Mouse (Mus musculus) neural tube, embryonic 14.5 days (tissue): ENCODE measurements around the gene Lrmda. TPM values are rescaled to one million over a fixed set of nuclear protein-coding genes. Genes with fewer than 3 reads are reported as not detected.

Source experiments
- ATAC-seq: fragments of 200-750 bp; cut with Nextera tagmentation; 2 replicates; pipeline ENCODE4 v1.8.0; 2017; ENCODE audit warnings: low read depth, mild to moderate bottlenecking, moderate TSS enrichment, moderate library complexity
- H3K27ac ChIP-seq: fragments of 300-500 bp; sonication (generic); 2 replicates; pipeline ENCODE4 v1.5.1; 2014; ENCODE audit warnings: low read depth, mild to moderate bottlenecking, control low read depth, low read length, moderate library complexity, mixed read lengths
- H3K27me3 ChIP-seq: fragments of 300-500 bp; sonication (generic); 2 replicates; pipeline ENCODE4 v1.6.1; 2014; ENCODE audit warnings: low read length; ENCODE audit not compliant: control insufficient read depth, insufficient read depth
- H3K36me3 ChIP-seq: fragments of 300-500 bp; sonication (generic); 2 replicates; pipeline ENCODE4 v1.6.1; 2014; ENCODE audit warnings: low read length, mixed read lengths; ENCODE audit not compliant: control insufficient read depth, insufficient read depth
- H3K4me1 ChIP-seq: fragments of 300-500 bp; sonication (generic); 2 replicates; pipeline ENCODE4 v1.6.1; 2014; ENCODE audit warnings: low read length; ENCODE audit not compliant: control insufficient read depth, insufficient read depth
- H3K4me2 ChIP-seq: fragments of 300-500 bp; sonication (generic); 2 replicates; pipeline ENCODE4 v1.6.1; 2014; ENCODE audit warnings: mild to moderate bottlenecking, low read depth, low read length, control low read depth
- H3K4me3 ChIP-seq: fragments of 300-500 bp; sonication (generic); 2 replicates; pipeline ENCODE4 v1.5.1; 2014; ENCODE audit warnings: low read depth, low read length, control low read depth, mixed read lengths
- H3K9ac ChIP-seq: fragments of 300-500 bp; sonication (generic); replicated peaks from 2 replicates; pipeline ENCODE4 v1.6.1; 2014; ENCODE audit warnings: low read depth, mild to moderate bottlenecking, control low read depth, low read length, mixed read lengths
- H3K9me3 ChIP-seq: fragments of 300-500 bp; sonication (generic); 2 replicates; pipeline ENCODE4 v1.6.1; 2016; ENCODE audit warnings: low read length; ENCODE audit not compliant: control insufficient read depth
- WGBS: fragments of 180-500 bp; shearing (Covaris S2); extraction: QIAGEN DNeasy Blood & Tissue Kit; methylation state at CpG from one replicate; pipeline ENCODE4 v1.1.7; 2014; 5-methylcytosine and 5-hydroxymethylcytosine counted together
- polyA plus RNA-seq: library from polyadenylated mRNA; unstranded; fragments of >200 nt; fragmentation: Nextera tagmentation; extraction: Ambion mirVana; gene quantifications from 2 replicates; pipeline ENCODE4 v1.2.1, GENCODE M21; 2014

The Lrmda gene
- polyA plus RNA-seq, 1 experiment from 2014 or later = 0.35 TPM

DNA sequence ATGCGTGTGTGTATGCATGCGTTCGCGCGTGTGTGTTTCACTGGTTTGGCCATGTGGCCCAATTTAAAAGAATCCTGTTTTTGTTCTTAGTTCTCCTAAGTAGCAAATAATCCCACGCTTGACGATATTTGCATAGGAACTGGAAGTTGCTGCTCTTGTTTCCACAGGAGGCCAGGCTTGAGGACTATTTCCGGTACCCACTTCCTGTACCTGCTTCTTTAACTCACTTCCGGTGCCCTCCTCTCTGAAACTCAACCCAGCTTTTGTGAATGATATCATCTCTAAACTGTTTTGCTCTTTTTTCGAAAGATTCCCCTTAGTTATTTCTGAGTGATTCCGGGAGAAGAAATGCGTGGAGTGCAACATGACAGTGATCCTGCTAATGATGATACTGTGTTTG is 236.8 kb downstream of the Lrmda start:
- Histone ChIP-seq H3K9me3 (no peaks in the 10 kb centered on the region), H3K4me3 (no peak overlapping the region), H3K36me3 (no peaks in the 10 kb centered on the region), H3K27me3 (no peaks in the 10 kb centered on the region), H3K4me1 (peaks cover 18% of the 10 kb centered on the region), H3K9ac (no peak overlapping the region), H3K4me2 (no peak overlapping the region), H3K27ac (no peak overlapping the region)
- no peak for ATAC-seq
- WGBS = 94% methylated on average over 12 of the region's 12 CpGs

DNA sequence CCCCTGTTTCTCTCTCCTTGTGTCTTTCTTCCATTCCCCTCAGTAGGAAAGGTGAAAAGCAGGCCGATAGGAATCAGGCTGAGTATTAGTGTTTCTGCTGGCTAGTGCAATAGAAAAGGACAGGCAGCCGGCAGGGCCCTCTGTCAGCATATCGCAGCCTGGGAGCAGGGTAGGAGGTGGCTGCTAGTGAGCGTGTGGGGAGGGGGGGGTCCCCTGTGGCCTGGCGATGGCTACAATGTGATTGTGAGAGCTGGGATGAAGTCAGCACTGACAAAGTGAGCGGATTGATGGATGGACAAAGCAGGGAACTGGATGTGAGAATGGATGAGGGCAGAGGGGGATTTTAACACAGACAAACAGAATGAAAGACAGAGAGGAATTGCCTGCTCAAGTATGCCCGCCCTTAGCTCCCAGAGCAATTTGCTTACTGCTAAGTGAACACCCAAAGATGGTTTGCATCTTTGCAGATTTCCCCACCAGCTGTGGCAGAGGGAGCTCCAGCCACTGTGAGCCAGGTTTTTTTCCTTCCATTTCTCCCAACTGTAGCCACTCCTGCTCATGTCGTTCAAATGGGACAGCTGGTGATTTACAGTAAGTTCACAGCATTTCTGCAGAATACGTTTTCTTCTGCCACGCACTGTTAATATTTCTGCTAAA is 240.0 kb downstream of the Lrmda start:
- no peak overlapping the region; the same call in 1 of the 2 replicates for H3K9ac ChIP-seq
- no peak overlapping the region for H3K4me2 ChIP-seq
- no peak for ATAC-seq
- H3K4me3 ChIP-seq = no peak overlapping the region
- 11% methylated on average over 10 of the region's 10 CpGs for WGBS
- H3K9me3 ChIP-seq = no peaks in the 10 kb centered on the region
- H3K27me3 ChIP-seq = no peaks in the 10 kb centered on the region
- no peak overlapping the region for H3K27ac ChIP-seq
- peaks cover 18% of the 10 kb centered on the region for H3K4me1 ChIP-seq
- H3K36me3 ChIP-seq = no peaks in the 10 kb centered on the region

DNA sequence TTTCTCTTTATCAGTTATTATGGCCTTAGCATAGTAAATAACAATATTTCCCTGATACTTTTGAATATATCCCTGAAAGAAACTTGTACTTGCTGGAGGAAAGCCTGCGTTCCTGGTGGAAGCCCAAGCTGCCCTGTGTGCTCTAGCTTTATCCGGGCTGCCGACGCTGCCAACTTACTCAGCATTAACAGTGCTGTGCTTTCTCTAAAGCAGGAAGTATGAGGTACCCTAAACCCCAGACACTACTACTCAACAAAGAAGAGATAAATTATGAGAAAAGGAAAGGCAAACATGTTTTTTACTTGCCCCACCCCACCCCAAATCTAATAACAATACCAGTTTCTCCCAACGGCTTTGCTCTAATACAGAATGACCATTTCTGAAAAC is 240.5 kb downstream of the Lrmda start:
- H3K36me3 ChIP-seq = no peaks in the 10 kb centered on the region
- no peak overlapping the region for H3K4me2 ChIP-seq
- H3K4me3 ChIP-seq = no peak overlapping the region
- no peaks in the 10 kb centered on the region for H3K9me3 ChIP-seq
- no peak overlapping the region for H3K27ac ChIP-seq
- 53% methylated on average over 5 of the region's 5 CpGs for WGBS
- H3K9ac ChIP-seq = no peak overlapping the region; the same call in 1 of the 2 replicates
- peaks cover 18% of the 10 kb centered on the region for H3K4me1 ChIP-seq
- H3K27me3 ChIP-seq = no peaks in the 10 kb centered on the region
- no peak for ATAC-seq

DNA sequence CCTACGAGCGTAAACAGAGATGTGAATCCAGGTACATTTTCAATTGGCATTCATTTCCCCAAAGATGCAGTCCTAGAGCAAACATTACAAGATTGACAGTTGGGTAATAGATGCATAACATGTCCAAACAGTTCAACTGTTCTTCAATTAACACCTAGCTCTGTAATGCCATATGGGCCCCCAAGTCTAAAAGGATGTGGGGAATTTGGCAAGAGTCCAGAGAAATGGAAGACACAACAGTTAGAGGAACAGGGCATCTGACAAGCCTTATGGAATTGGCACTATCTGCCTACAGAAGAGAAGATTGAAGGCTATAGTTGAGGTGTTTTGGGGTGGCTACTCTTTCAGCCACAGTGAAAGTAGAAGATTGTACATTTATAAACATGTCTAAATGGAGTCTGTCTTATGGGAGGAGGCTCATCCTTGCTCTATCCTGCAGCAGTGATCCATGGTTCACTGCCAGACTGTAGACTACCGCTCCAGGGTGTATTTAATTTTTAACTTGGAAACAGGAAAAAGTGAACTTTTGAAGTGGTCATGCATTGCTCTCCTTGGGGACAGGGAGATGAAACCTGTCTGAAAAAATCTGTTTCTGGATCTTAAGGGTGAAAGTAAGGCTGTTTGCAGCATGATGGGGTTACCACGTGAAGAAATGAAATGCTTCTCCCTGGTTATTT is 245.9 kb downstream of the Lrmda start:
- no peak overlapping the region for H3K9ac ChIP-seq
- no peak overlapping the region for H3K4me3 ChIP-seq
- H3K27ac ChIP-seq = no peak overlapping the region
- no peaks in the 10 kb centered on the region for H3K4me1 ChIP-seq
- ATAC-seq = no peak
- H3K36me3 ChIP-seq = no peaks in the 10 kb centered on the region
- no peak overlapping the region for H3K4me2 ChIP-seq
- H3K27me3 ChIP-seq = no peaks in the 10 kb centered on the region
- no peaks in the 10 kb centered on the region for H3K9me3 ChIP-seq
- 93% methylated on average over 4 of the region's 4 CpGs for WGBS

DNA sequence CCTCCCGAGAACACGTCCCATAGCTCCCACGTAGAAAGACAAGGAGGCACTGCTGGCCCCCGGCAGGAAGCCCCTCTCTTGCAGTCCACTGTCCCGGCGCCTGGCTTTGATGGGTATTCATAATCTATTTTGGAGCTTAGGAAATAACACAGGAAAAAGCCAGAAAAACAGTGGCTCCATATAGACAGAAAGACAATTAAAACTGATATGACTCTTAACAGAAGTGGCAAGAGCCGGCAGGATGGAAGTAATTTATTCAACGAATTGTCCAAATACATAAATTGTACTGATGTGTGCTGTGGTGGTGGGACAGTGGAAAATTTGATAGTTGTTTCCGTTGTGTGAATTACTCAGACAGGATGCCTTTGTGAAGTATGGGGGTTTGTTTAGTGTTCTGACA is 250.3 kb downstream of the Lrmda start:
- Histone ChIP-seq H3K4me3 (no peak overlapping the region), H3K4me1 (no peaks in the 10 kb centered on the region), H3K9ac (no peak overlapping the region), H3K4me2 (no peak overlapping the region), H3K36me3 (no peaks in the 10 kb centered on the region), H3K27me3 (no peaks in the 10 kb centered on the region), H3K27ac (no peak overlapping the region), H3K9me3 (no peaks in the 10 kb centered on the region)
- WGBS = 77% methylated on average over 9 of the region's 9 CpGs
- no peak for ATAC-seq

DNA sequence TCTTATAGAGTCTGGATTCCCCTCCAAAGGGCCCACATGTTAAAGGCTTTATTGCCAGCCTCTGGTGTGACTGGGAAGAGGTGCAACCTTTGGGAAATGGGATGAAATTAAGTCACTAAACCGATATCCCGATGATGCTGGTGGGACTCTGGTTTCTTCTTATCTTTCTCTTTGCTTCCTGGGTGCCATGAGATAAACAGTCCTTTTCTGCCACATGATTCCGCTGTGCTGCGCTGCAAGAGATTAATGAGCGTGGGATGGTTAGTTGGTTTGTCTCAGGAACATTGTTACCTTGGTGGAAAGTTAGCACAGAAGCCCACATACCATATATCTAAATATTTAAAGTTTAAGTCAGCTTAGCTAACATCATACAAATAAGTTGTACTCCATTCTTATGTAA is 258.5 kb downstream of the Lrmda start:
- no peak overlapping the region for H3K27ac ChIP-seq
- ATAC-seq = no peak
- H3K4me2 ChIP-seq = no peak overlapping the region

DNA sequence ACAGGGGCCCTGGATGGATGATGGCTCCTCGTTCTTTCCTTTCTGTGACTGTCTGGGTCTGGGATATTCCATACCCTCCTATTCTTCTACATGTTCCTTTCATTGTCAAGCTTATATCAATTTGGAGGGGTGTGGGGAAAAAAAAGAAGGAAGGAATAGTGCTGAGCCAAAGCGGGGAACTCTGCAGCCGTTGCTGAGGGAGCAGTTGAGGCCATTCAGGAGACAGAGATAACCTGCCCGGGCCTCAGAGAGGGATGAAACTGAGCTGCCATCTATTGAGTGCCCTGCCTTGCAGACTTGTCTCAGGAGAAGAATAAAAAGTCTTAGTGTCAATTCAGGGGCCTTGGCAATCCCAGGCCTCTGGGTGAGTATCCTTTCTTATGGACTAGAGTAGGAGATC is 260.1 kb downstream of the Lrmda start:
- H3K27ac ChIP-seq = no peak overlapping the region
- H3K4me2 ChIP-seq = no peak overlapping the region
- H3K27me3 ChIP-seq = no peaks in the 10 kb centered on the region
- WGBS = 87% methylated on average over 4 of the region's 4 CpGs
- H3K9ac ChIP-seq = no peak overlapping the region
- H3K4me3 ChIP-seq = no peak overlapping the region
- ATAC-seq = no peak
- H3K9me3 ChIP-seq = no peaks in the 10 kb centered on the region
- H3K4me1 ChIP-seq = no peaks in the 10 kb centered on the region; the same call in 1 of the 2 replicates
- no peaks in the 10 kb centered on the region for H3K36me3 ChIP-seq

More for the DNA sequence above, 258.5 kb downstream of the Lrmda start:
- 92% methylated on average over 5 of the region's 5 CpGs for WGBS
- H3K27me3 ChIP-seq = no peaks in the 10 kb centered on the region
- H3K9ac ChIP-seq = no peak overlapping the region
- no peaks in the 10 kb centered on the region for H3K36me3 ChIP-seq
- no peaks in the 10 kb centered on the region for H3K9me3 ChIP-seq
- no peaks in the 10 kb centered on the region for H3K4me1 ChIP-seq
- H3K4me3 ChIP-seq = no peak overlapping the region

DNA sequence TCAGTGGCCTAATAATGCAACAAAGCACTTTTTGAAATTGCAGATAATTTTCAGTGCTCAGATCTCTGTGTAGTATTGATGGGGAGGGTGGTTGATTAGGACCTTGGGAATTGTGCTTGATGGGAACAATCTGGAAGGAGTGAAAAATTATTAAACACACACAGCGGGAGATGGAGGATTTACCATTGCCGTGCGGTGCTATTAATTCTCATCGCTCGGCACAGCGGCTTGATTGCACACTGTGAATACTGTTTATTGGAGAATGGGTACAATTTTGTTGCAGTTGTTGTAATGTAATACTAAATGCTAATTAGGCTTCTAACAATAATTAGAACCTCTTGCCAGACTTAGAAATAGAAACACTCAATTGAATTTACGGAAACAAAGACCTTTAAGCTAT is 262.1 kb downstream of the Lrmda start:
- peak; percentile 58 for ATAC-seq
- no peak overlapping the region for H3K9ac ChIP-seq
- WGBS = 28% methylated on average over 7 of the region's 7 CpGs

DNA sequence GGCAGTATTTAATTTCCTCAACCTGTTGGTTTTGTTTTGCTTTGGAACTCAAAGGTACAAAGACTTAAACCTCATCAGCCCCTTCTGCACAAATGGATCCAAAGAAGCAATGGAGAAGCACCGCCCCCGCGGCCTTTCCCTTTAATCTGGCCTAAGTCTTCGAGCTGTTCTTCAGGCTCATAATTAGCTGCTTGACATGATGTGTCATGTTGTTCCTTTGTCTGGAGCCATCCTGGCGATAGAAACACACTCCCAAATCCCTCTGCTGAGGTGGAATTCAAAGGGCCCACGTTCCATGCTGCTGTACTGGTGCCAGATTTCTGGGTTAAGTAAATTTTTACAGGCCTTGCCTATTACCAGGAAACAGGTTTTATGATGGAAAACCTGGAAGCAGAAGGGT is 263.3 kb downstream of the Lrmda start:
- WGBS = 49% methylated on average over 6 of the region's 6 CpGs
- H3K4me1 ChIP-seq = peaks cover 4% of the 10 kb centered on the region; the same call in 1 of the 2 replicates
- H3K27me3 ChIP-seq = no peaks in the 10 kb centered on the region
- no peak overlapping the region for H3K4me3 ChIP-seq
- H3K36me3 ChIP-seq = no peaks in the 10 kb centered on the region
- no peak overlapping the region for H3K27ac ChIP-seq
- H3K4me2 ChIP-seq = no peak overlapping the region
- H3K9me3 ChIP-seq = no peaks in the 10 kb centered on the region
- no peak for ATAC-seq
- no peak overlapping the region for H3K9ac ChIP-seq

More for the DNA sequence above, 262.1 kb downstream of the Lrmda start:
- Histone ChIP-seq H3K27ac (no peak overlapping the region), H3K36me3 (no peaks in the 10 kb centered on the region), H3K4me3 (no peak overlapping the region), H3K9me3 (no peaks in the 10 kb centered on the region), H3K27me3 (no peaks in the 10 kb centered on the region), H3K4me1 (peaks cover 4% of the 10 kb centered on the region; the same call in 1 of the 2 replicates), H3K4me2 (no peak overlapping the region)
